8 mouse cellular contexts compared by ENCODE assay signal in genomic region chr1:171077955-171078354, GRCm38 (mm10). TPM values are rescaled to one million over a fixed set of nuclear protein-coding genes. Genes with fewer than 3 reads are reported as not detected.
A peak's percentile ranks its signal among the peaks of the same experiment; 100 is the strongest.
DNase-seq lines count a peak whose midpoint lies in the region; ATAC-seq and TF ChIP-seq lines count a peak whose summit lies in the region.
"Not testable (repeated sequence)": the region's sequence is repeated elsewhere in the genome, so short reads cannot be mapped to it uniquely, and the experiment has no call there.

No protein-coding gene starts in this region.

- H3K27ac ChIP-seq in embryonic facial prominence, embryonic 15.5 days (replicated peaks); hindbrain, embryonic 10.5 days; kidney, embryonic 16.5 days (ENCODE audit: low read length); liver, embryonic 14.5 days; midbrain, embryonic 14.5 days (replicated peaks; ENCODE audit: low read depth, low read length); stomach, embryonic 14.5 days (ENCODE audit: low read length): not testable (repeated sequence)

- H3K27me3 ChIP-seq in embryonic facial prominence, embryonic 15.5 days, result peaks cover 28% of the 10 kb centered on the region
- H3K27me3 ChIP-seq in hindbrain, embryonic 10.5 days (ENCODE audit: insufficient read depth, poor library complexity, severe bottlenecking), result peaks cover 47% of the 10 kb centered on the region
- peaks cover 21% of the 10 kb centered on the region for H3K27me3 ChIP-seq in kidney, embryonic 16.5 days (ENCODE audit: insufficient read depth, low read length)
- H3K27me3 ChIP-seq in liver, embryonic 14.5 days (ENCODE audit: control insufficient read depth, insufficient read depth, low read length), result peaks cover 14% of the 10 kb centered on the region
- H3K27me3 ChIP-seq in midbrain, embryonic 14.5 days (ENCODE audit: control insufficient read depth, insufficient read depth, low read length), result peaks cover 23% of the 10 kb centered on the region
- H3K27me3 ChIP-seq in stomach, embryonic 14.5 days (ENCODE audit: control insufficient read depth, insufficient read depth, low read length), result not testable (repeated sequence)

- WGBS in embryonic facial prominence, embryonic 15.5 days, result 2% methylated on average over 20 of the region's 27 CpGs
- 5% methylated on average over 21 of the region's 27 CpGs for WGBS in hindbrain, embryonic 10.5 days
- 3% methylated on average over 12 of the region's 27 CpGs for WGBS in kidney, embryonic 16.5 days
- 3% methylated on average over 17 of the region's 27 CpGs for WGBS in liver, embryonic 14.5 days (ENCODE audit: insufficient replicate concordance)
- 2% methylated on average over 15 of the region's 27 CpGs for WGBS in midbrain, embryonic 14.5 days
- WGBS in stomach, embryonic 14.5 days, result 5% methylated on average over 15 of the region's 27 CpGs

- TF ChIP-seq CTCF in liver, embryonic 14.5 days (IDR thresholded peaks at IDR 0.05; ENCODE audit: low read depth), result 0 out of 2 replicates have a peak, but pooled peaks have one; percentile 13

- not testable (repeated sequence) for H3K4me1 ChIP-seq in embryonic facial prominence, embryonic 15.5 days; hindbrain, embryonic 10.5 days (replicated peaks); kidney, embryonic 16.5 days (ENCODE audit: insufficient read depth, low read length); liver, embryonic 14.5 days (replicated peaks; ENCODE audit: control insufficient read depth in 2 of 2, insufficient read depth in 2 of 2, low read length in 1 of 2); midbrain, embryonic 14.5 days (ENCODE audit: control insufficient read depth, insufficient read depth, low read length); stomach, embryonic 14.5 days (ENCODE audit: control insufficient read depth, insufficient read depth, low read length)

- H3K36me3 ChIP-seq in embryonic facial prominence, embryonic 15.5 days; hindbrain, embryonic 10.5 days; kidney, embryonic 16.5 days (ENCODE audit: insufficient read depth, low read length); liver, embryonic 14.5 days (replicated peaks; ENCODE audit: control insufficient read depth, insufficient read depth, low read depth); midbrain, embryonic 14.5 days (ENCODE audit: control insufficient read depth, insufficient read depth, low read length); stomach, embryonic 14.5 days (ENCODE audit: control insufficient read depth, insufficient read depth, low read length): not testable (repeated sequence)

- ATAC-seq in embryonic facial prominence, embryonic 15.5 days (ENCODE audit: insufficient number of reproducible peaks, low FRiP score, low TSS enrichment, low read depth), result peak; percentile 20; the same call in 1 of the 2 replicates
- peak; percentile 43 for ATAC-seq in kidney, embryonic 16.5 days (ENCODE audit: low FRiP score, low TSS enrichment)
- ATAC-seq in liver, embryonic 14.5 days (ENCODE audit: insufficient read depth), result not testable (repeated sequence)
- peak; percentile 32 for ATAC-seq in midbrain, embryonic 14.5 days (ENCODE audit: low FRiP score, low TSS enrichment)
- 0 out of 2 replicates have a peak, but pooled peaks have one; percentile 4 for ATAC-seq in stomach, embryonic 14.5 days (ENCODE audit: insufficient number of reproducible peaks, insufficient read depth, low FRiP score, low read depth)

- H3K9me3 ChIP-seq in embryonic facial prominence, embryonic 15.5 days (replicated peaks); hindbrain, embryonic 10.5 days; kidney, embryonic 16.5 days (ENCODE audit: low read length); liver, embryonic 14.5 days (ENCODE audit: control insufficient read depth, low read length); midbrain, embryonic 14.5 days (ENCODE audit: control insufficient read depth, low read length); stomach, embryonic 14.5 days (ENCODE audit: control insufficient read depth, low read depth, low read length): not testable (repeated sequence)

- H3K9ac ChIP-seq in embryonic facial prominence, embryonic 15.5 days; kidney, embryonic 16.5 days (replicated peaks; ENCODE audit: low read length); liver, embryonic 14.5 days (replicated peaks); midbrain, embryonic 14.5 days (replicated peaks; ENCODE audit: low read length); stomach, embryonic 14.5 days (replicated peaks; ENCODE audit: low read depth, low read length): not testable (repeated sequence)

- DNase-seq in adrenal gland, adult 2 months, result peak; percentile 35
- DNase-seq in heart, adult 11 months, result peak; percentile 96
- not testable (repeated sequence) for DNase-seq in hindbrain, embryonic 10.5 days (ENCODE audit: low spot score); liver, embryonic 14.5 days (ENCODE audit: low read depth in 3 of 3, low spot score in 3 of 3); midbrain, embryonic 14.5 days

- not testable (repeated sequence) for TF ChIP-seq EP300 in liver, embryonic 14.5 days (IDR thresholded peaks at IDR 0.05; ENCODE audit: low read depth)

- H3K4me2 ChIP-seq in embryonic facial prominence, embryonic 15.5 days (replicated peaks), result peak overlapping the region; percentile 38
- H3K4me2 ChIP-seq in kidney, embryonic 16.5 days (replicated peaks; ENCODE audit: low read depth, low read length), result peak overlapping the region; percentile 46
- not testable (repeated sequence) for H3K4me2 ChIP-seq in liver, embryonic 14.5 days (ENCODE audit: low read depth)
- peak overlapping the region; percentile 30; the same call in 1 of the 2 replicates for H3K4me2 ChIP-seq in midbrain, embryonic 14.5 days (ENCODE audit: low read length)
- peak overlapping the region; percentile 30; the same call in 1 of the 2 replicates for H3K4me2 ChIP-seq in stomach, embryonic 14.5 days (replicated peaks; ENCODE audit: low read depth, low read length)

- peak overlapping the region; percentile 24 for H3K4me3 ChIP-seq in embryonic facial prominence, embryonic 15.5 days (replicated peaks)
- peak overlapping the region; percentile 37 for H3K4me3 ChIP-seq in hindbrain, embryonic 10.5 days
- H3K4me3 ChIP-seq in kidney, embryonic 16.5 days (ENCODE audit: low read length), result peak overlapping the region; percentile 11; the same call in 1 of the 2 replicates
- not testable (repeated sequence) for H3K4me3 ChIP-seq in liver, embryonic 14.5 days (ENCODE audit: insufficient read depth in 1 of 2, low read depth in 2 of 2, low read length in 2 of 2); midbrain, embryonic 14.5 days (replicated peaks; ENCODE audit: low read depth, low read length); stomach, embryonic 14.5 days (ENCODE audit: low read depth, low read length)

RNA-seq across cellular contexts. Expression of gene Fcgr3, which starts 13.2 kb away (rescaled TPM):
- 10 to 100 TPM; 16.4 to 17.7 TPM for total RNA-seq in adrenal gland, adult 2 months (2021)
- 5.4 and 5.5 TPM in 2 replicates for polyA plus RNA-seq in adrenal gland, adult 2 months (2012; rRNA removed)
- polyA plus RNA-seq in embryonic facial prominence, embryonic 15.5 days (2015; fragmentation: Nextera tagmentation; extraction: Ambion mirVana), result 25.6 and 26.1 TPM in 2 replicates
- polyA plus RNA-seq in hindbrain, embryonic 10.5 days (2016; fragmentation: Nextera tagmentation; extraction: Ambion mirVana), result 4.7 and 7.6 TPM in 2 replicates
- 8.8 and 9.0 TPM in 2 replicates for polyA plus RNA-seq in kidney, embryonic 16.5 days (2015; fragmentation: Nextera tagmentation; extraction: Ambion mirVana)
- polyA plus RNA-seq in liver, embryonic 14.5 days (2012; rRNA removed), result 12.7 and 14.6 TPM in 2 replicates
- 19.2 and 24.6 TPM in 2 replicates for polyA plus RNA-seq in liver, embryonic 14.5 days (2014; fragmentation: Nextera tagmentation; extraction: Ambion mirVana)
- polyA plus RNA-seq in midbrain, embryonic 14.5 days (2014; fragmentation: Nextera tagmentation; extraction: Ambion mirVana), result 2.5 and 8.3 TPM in 2 replicates
- polyA plus RNA-seq in stomach, embryonic 14.5 days (2014; fragmentation: Nextera tagmentation; extraction: Ambion mirVana), result 11.1 and 14.8 TPM in 2 replicates

RNA-seq across cellular contexts. Expression of gene Cfap126, which starts 35.8 kb away (rescaled TPM):
- total RNA-seq in adrenal gland, adult 2 months (2021), result 1 to 10 TPM; 2.7 to 3.1 TPM
- 2.2 and 3.1 TPM in 2 replicates for polyA plus RNA-seq in adrenal gland, adult 2 months (2012; rRNA removed)
- polyA plus RNA-seq in embryonic facial prominence, embryonic 15.5 days (2015; fragmentation: Nextera tagmentation; extraction: Ambion mirVana), result 14.2 and 28.6 TPM in 2 replicates
- 5.4 and 13.0 TPM in 2 replicates for polyA plus RNA-seq in hindbrain, embryonic 10.5 days (2016; fragmentation: Nextera tagmentation; extraction: Ambion mirVana)
- polyA plus RNA-seq in kidney, embryonic 16.5 days (2015; fragmentation: Nextera tagmentation; extraction: Ambion mirVana), result 2.9 and 3.0 TPM in 2 replicates
- 1.8 and 2.2 TPM in 2 replicates for polyA plus RNA-seq in liver, embryonic 14.5 days (2012; rRNA removed)
- 1.9 and 2.6 TPM in 2 replicates for polyA plus RNA-seq in liver, embryonic 14.5 days (2014; fragmentation: Nextera tagmentation; extraction: Ambion mirVana)
- 2.7 and 4.2 TPM in 2 replicates for polyA plus RNA-seq in midbrain, embryonic 14.5 days (2014; fragmentation: Nextera tagmentation; extraction: Ambion mirVana)
- polyA plus RNA-seq in stomach, embryonic 14.5 days (2014; fragmentation: Nextera tagmentation; extraction: Ambion mirVana), result 2.6 and 2.8 TPM in 2 replicates

RNA-seq across cellular contexts. Expression of gene Fcgr4, which starts 59.2 kb away (rescaled TPM):
- total RNA-seq in adrenal gland, adult 2 months (2021), result 1 to 10 TPM; 5.1 to 6.9 TPM
- 1.6 and 2.0 TPM in 2 replicates for polyA plus RNA-seq in adrenal gland, adult 2 months (2012; rRNA removed)
- polyA plus RNA-seq in embryonic facial prominence, embryonic 15.5 days (2015; fragmentation: Nextera tagmentation; extraction: Ambion mirVana), result 0.53 and 1.8 TPM in 2 replicates
- 0.30 and 0.64 TPM in 2 replicates for polyA plus RNA-seq in hindbrain, embryonic 10.5 days (2016; fragmentation: Nextera tagmentation; extraction: Ambion mirVana)
- 0.87 and 1.3 TPM in 2 replicates for polyA plus RNA-seq in kidney, embryonic 16.5 days (2015; fragmentation: Nextera tagmentation; extraction: Ambion mirVana)
- polyA plus RNA-seq in liver, embryonic 14.5 days (2012; rRNA removed), result 1.9 and 2.6 TPM in 2 replicates
- 1.7 and 2.0 TPM in 2 replicates for polyA plus RNA-seq in liver, embryonic 14.5 days (2014; fragmentation: Nextera tagmentation; extraction: Ambion mirVana)
- 1.5 TPM in 1 of 2 replicates, not detected in the other for polyA plus RNA-seq in midbrain, embryonic 14.5 days (2014; fragmentation: Nextera tagmentation; extraction: Ambion mirVana)
- polyA plus RNA-seq in stomach, embryonic 14.5 days (2014; fragmentation: Nextera tagmentation; extraction: Ambion mirVana), result 0.74 and 0.91 TPM in 2 replicates
